ENCODE assay signal across 8 mouse cellular contexts in the genomic region with DNA sequence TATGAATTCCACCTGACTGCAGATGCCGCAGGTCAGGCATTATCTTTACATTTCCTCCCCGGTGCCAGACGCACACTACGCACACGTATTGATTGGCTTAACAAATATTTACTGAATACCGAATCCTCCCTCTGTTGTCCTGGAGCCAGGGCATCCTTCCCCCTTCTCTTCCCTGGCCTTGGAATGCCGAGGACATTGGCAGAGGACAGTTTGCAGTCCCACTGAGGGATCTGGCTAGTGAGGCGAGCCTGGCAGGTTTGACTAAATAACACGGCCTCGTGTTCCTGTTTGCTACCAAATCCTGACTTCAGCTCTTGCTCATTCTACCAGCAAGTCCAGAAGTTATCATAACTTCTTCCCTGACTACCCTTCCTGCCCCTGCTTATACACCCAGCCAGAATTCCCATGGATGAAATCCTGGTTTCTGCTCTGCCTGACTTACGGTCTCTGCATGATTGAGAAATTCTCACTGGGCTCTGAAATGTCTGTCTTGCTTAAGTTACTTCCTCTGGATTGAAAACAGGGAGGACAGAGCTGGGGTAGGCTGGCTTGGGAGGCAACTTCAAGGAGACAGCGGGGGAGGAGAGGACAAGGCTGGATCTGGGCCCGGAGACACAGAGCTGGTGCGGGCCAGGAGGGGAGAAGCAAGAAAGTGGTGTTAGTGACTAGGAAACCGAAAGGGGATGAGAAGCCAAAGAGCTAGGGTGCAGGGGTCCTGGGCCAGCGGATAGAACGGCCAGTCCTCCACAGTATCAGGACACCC. TPM values are rescaled to one million over a fixed set of nuclear protein-coding genes. Genes with fewer than 3 reads are reported as not detected.
DNase-seq lines count a peak whose midpoint lies in the region; ATAC-seq and TF ChIP-seq lines count a peak whose summit lies in the region.

No protein-coding gene starts in this region.

- peak; percentile 49 for DNase-seq in kidney, adult 11 months
- DNase-seq in kidney, adult 8-10 months: no peak
- peak; percentile 99 for DNase-seq in heart, adult 11 months
- DNase-seq in lung, postnatal 0 days (ENCODE audit: low spot score): peak; percentile 94
- DNase-seq in thymus, postnatal 0 days (ENCODE audit: low spot score): no peak

- H3K4me1 ChIP-seq in bone marrow, adult 2 months (ENCODE audit: control insufficient read depth, insufficient read depth, low read length): peaks cover 19% of the 10 kb centered on the region
- peaks cover 43% of the 10 kb centered on the region for H3K4me1 ChIP-seq in intestine, postnatal 0 days (replicated peaks; ENCODE audit: control insufficient read depth, insufficient read depth, low read length)
- H3K4me1 ChIP-seq in lung, postnatal 0 days (ENCODE audit: insufficient read depth, low read depth, low read length): peaks cover 33% of the 10 kb centered on the region; the same call in 1 of the 2 replicates
- peaks cover 11% of the 10 kb centered on the region for H3K4me1 ChIP-seq in forebrain, embryonic 13.5 days

- peaks cover 24% of the 10 kb centered on the region for H3K36me3 ChIP-seq in intestine, postnatal 0 days (ENCODE audit: control insufficient read depth, insufficient read depth)
- H3K36me3 ChIP-seq in lung, postnatal 0 days (ENCODE audit: insufficient read depth, low read length): no peaks in the 10 kb centered on the region
- peaks cover 86% of the 10 kb centered on the region for H3K36me3 ChIP-seq in forebrain, embryonic 13.5 days (ENCODE audit: poor library complexity, severe bottlenecking)

- H3K4me2 ChIP-seq in intestine, postnatal 0 days (replicated peaks; ENCODE audit: low read depth): 0 out of 2 replicates have a peak overlapping the region, but pooled peaks have one; percentile 9
- H3K4me2 ChIP-seq in lung, postnatal 0 days (replicated peaks; ENCODE audit: low read depth, low read length): 0 out of 2 replicates have a peak overlapping the region, but pooled peaks have one; percentile 8
- H3K4me2 ChIP-seq in forebrain, embryonic 13.5 days: no peak overlapping the region

- no peaks in the 10 kb centered on the region for H3K9me3 ChIP-seq in intestine, postnatal 0 days (ENCODE audit: control insufficient read depth)
- no peaks in the 10 kb centered on the region for H3K9me3 ChIP-seq in lung, postnatal 0 days (ENCODE audit: low read length)
- H3K9me3 ChIP-seq in forebrain, embryonic 13.5 days (replicated peaks): no peaks in the 10 kb centered on the region

- peak; percentile 39; the same call in 1 of the 2 replicates for TF ChIP-seq EP300 in lung, postnatal 0 days (IDR thresholded peaks at IDR 0.05)

- TF ChIP-seq CTCF in bone marrow, adult 2 months (IDR thresholded peaks at IDR 0.05; ENCODE audit: control insufficient read depth, insufficient read depth, low read length): no peak
- no peak for TF ChIP-seq CTCF in intestine, postnatal 0 days (IDR thresholded peaks at IDR 0.05; ENCODE audit: low read depth)
- TF ChIP-seq CTCF in lung, postnatal 0 days (IDR thresholded peaks at IDR 0.05): no peak

- H3K27me3 ChIP-seq in intestine, postnatal 0 days (replicated peaks; ENCODE audit: control insufficient read depth, insufficient read depth, low read length): no peaks in the 10 kb centered on the region
- H3K27me3 ChIP-seq in lung, postnatal 0 days (replicated peaks; ENCODE audit: insufficient read depth, low read length): no peaks in the 10 kb centered on the region
- H3K27me3 ChIP-seq in forebrain, embryonic 13.5 days: no peaks in the 10 kb centered on the region

- no peak overlapping the region for H3K4me3 ChIP-seq in bone marrow, adult 2 months (replicated peaks; ENCODE audit: control insufficient read depth, low read depth, low read length)
- H3K4me3 ChIP-seq in intestine, postnatal 0 days (ENCODE audit: low read depth, low read length): no peak overlapping the region
- no peak overlapping the region for H3K4me3 ChIP-seq in lung, postnatal 0 days (ENCODE audit: low read depth, low read length)
- no peak overlapping the region for H3K4me3 ChIP-seq in forebrain, embryonic 13.5 days

- H3K27ac ChIP-seq in bone marrow, adult 2 months (ENCODE audit: control insufficient read depth, insufficient read depth, low read depth, low read length, poor library complexity): peak overlapping the region; percentile 30
- peak overlapping the region; percentile 95 for H3K27ac ChIP-seq in intestine, postnatal 0 days (ENCODE audit: low read depth, low read length)
- peak overlapping the region; percentile 82 for H3K27ac ChIP-seq in lung, postnatal 0 days (ENCODE audit: low read length)
- H3K27ac ChIP-seq in forebrain, embryonic 13.5 days: no peak overlapping the region

- no peak for TF ChIP-seq POLR2A in bone marrow, adult 2 months (IDR thresholded peaks at IDR 0.05; ENCODE audit: borderline replicate concordance, control insufficient read depth, low read depth, low read length)

- WGBS in bone marrow, adult 2 months: 61% methylated on average over 17 of the region's 17 CpGs
- 29% methylated on average over 17 of the region's 17 CpGs for WGBS in intestine, postnatal 0 days
- 26% methylated on average over 17 of the region's 17 CpGs for WGBS in lung, postnatal 0 days
- 82% methylated on average over 17 of the region's 17 CpGs for WGBS in forebrain, embryonic 13.5 days

- no peak overlapping the region; the same call in 1 of the 2 replicates for H3K9ac ChIP-seq in intestine, postnatal 0 days (ENCODE audit: low read depth, low read length)
- no peak overlapping the region for H3K9ac ChIP-seq in lung, postnatal 0 days (replicated peaks; ENCODE audit: low read depth)
- H3K9ac ChIP-seq in forebrain, embryonic 13.5 days: no peak overlapping the region

- ATAC-seq in intestine, postnatal 0 days: no peak
- ATAC-seq in lung, postnatal 0 days: peak; percentile 71
- ATAC-seq in forebrain, embryonic 13.5 days: no peak

RNA-seq across cellular contexts. Expression of a gene that starts 21.0 kb away (rescaled TPM):
- polyA plus RNA-seq in bone marrow, adult 2 months (2011; ENCODE audit: insufficient read depth, insufficient read length, low replicate concordance, missing spikeins): 23.5 and 48.3 TPM in 2 replicates
- 28.9 and 33.4 TPM in 2 replicates for polyA plus RNA-seq in intestine, postnatal 0 days (2015; fragmentation: Nextera tagmentation; extraction: Ambion mirVana)
- polyA plus RNA-seq in lung, postnatal 0 days (2015; fragmentation: Nextera tagmentation; extraction: Ambion mirVana): 71.0 and 75.4 TPM in 2 replicates
- polyA plus RNA-seq in thymus, postnatal 0 days (2015; fragmentation: Nextera tagmentation; extraction: Ambion mirVana): 8.0 and 8.6 TPM in 2 replicates
- polyA plus RNA-seq in forebrain, embryonic 13.5 days (2015; fragmentation: Nextera tagmentation; extraction: Ambion mirVana): 65.1 and 74.7 TPM in 2 replicates

RNA-seq across cellular contexts. Expression of a gene that starts 42.8 kb away (rescaled TPM):
- polyA plus RNA-seq in bone marrow, adult 2 months (2011; ENCODE audit: insufficient read depth, insufficient read length, low replicate concordance, missing spikeins): 31.6 and 60.1 TPM in 2 replicates
- 27.1 and 29.2 TPM in 2 replicates for polyA plus RNA-seq in intestine, postnatal 0 days (2015; fragmentation: Nextera tagmentation; extraction: Ambion mirVana)
- polyA plus RNA-seq in lung, postnatal 0 days (2015; fragmentation: Nextera tagmentation; extraction: Ambion mirVana): 39.1 and 41.9 TPM in 2 replicates
- 38.4 and 47.9 TPM in 2 replicates for polyA plus RNA-seq in thymus, postnatal 0 days (2015; fragmentation: Nextera tagmentation; extraction: Ambion mirVana)
- polyA plus RNA-seq in forebrain, embryonic 13.5 days (2015; fragmentation: Nextera tagmentation; extraction: Ambion mirVana): 2.6 and 2.7 TPM in 2 replicates

Comparison
In these comparisons a context has a peak if more than half of its experiments do, and no peak if none do; other contexts are left out.
1. DNase-seq: peak in kidney, adult 11 months (single experiment), heart, adult 11 months (single experiment) and lung, postnatal 0 days (single experiment); none in kidney, adult 8-10 months (0 of 2) and thymus, postnatal 0 days (single experiment).